Mouse (Mus musculus) lung, embryonic 14.5 days (tissue): ENCODE data around the gene Tctex1d2. TPM values are rescaled to one million over a fixed set of nuclear protein-coding genes. Genes with fewer than 3 reads are reported as not detected.
A peak's percentile ranks its signal among the peaks of the same experiment; 100 is the strongest.
"Not testable (repeated sequence)": the region's sequence is repeated elsewhere in the genome, so short reads cannot be mapped to it uniquely, and the experiment has no call there.

Experiments used
- ATAC-seq: fragments of 200-750 bp; cut with Nextera tagmentation; 2 replicates; pipeline ENCODE4 v1.8.0; 2017; ENCODE audit warnings: mild to moderate bottlenecking, moderate TSS enrichment, moderate library complexity; ENCODE audit not compliant: insufficient read depth
- DNase-seq: peaks from one replicate; pipeline ENCODE4 v3.0.0-alpha.2; 2015
- H3K27ac ChIP-seq: fragments of 300-500 bp; sonication (generic); 2 replicates; pipeline ENCODE4 v1.5.1; 2014; ENCODE audit warnings: low read depth, mild to moderate bottlenecking, moderate library complexity
- H3K27me3 ChIP-seq: fragments of 300-500 bp; sonication (generic); 2 replicates; pipeline ENCODE4 v1.6.1; 2014; ENCODE audit warnings: low read length, control low read depth; ENCODE audit not compliant: insufficient read depth
- H3K36me3 ChIP-seq: fragments of 300-500 bp; sonication (generic); 2 replicates; pipeline ENCODE4 v1.6.1; 2014; ENCODE audit warnings: control low read depth; ENCODE audit not compliant: insufficient read depth
- H3K4me1 ChIP-seq: fragments of 300-500 bp; sonication (generic); 2 replicates; pipeline ENCODE4 v1.6.1; 2014; ENCODE audit warnings: antibody characterized with exemption, control low read depth; ENCODE audit not compliant: insufficient read depth
- H3K4me2 ChIP-seq: fragments of 300-500 bp; sonication (generic); 2 replicates; pipeline ENCODE4 v1.6.1; 2014; ENCODE audit warnings: mild to moderate bottlenecking
- H3K4me3 ChIP-seq: fragments of 300-500 bp; sonication (generic); 2 replicates; pipeline ENCODE4 v1.5.1; 2014; ENCODE audit warnings: low read depth, low read length
- H3K9ac ChIP-seq: fragments of 300-500 bp; sonication (generic); 2 replicates; pipeline ENCODE4 v1.6.1; 2014
- H3K9me3 ChIP-seq: fragments of 300-500 bp; sonication (generic); 2 replicates; pipeline ENCODE4 v1.6.1; 2016; ENCODE audit warnings: low read depth, low read length, control low read depth
- CTCF ChIP-seq: IDR thresholded peaks from 2 replicates; pipeline ENCODE4 v1.5.1; 2016; ENCODE audit warnings: antibody characterized with exemption, low read depth
- WGBS: fragments of 180-500 bp; shearing (Covaris S2); extraction: QIAGEN DNeasy Blood & Tissue Kit; methylation state at CpG from one replicate; pipeline ENCODE4 v1.1.7; 2014; 5-methylcytosine and 5-hydroxymethylcytosine counted together
- polyA plus RNA-seq: library from polyadenylated mRNA; unstranded; fragments of >200 nt; fragmentation: Nextera tagmentation; extraction: Ambion mirVana; gene quantifications from 2 replicates; pipeline ENCODE4 v1.2.1, GENCODE M21; 2014

The Tctex1d2 gene
- polyA plus RNA-seq, 1 experiment from 2014 or later = 27.7 TPM

DNA sequence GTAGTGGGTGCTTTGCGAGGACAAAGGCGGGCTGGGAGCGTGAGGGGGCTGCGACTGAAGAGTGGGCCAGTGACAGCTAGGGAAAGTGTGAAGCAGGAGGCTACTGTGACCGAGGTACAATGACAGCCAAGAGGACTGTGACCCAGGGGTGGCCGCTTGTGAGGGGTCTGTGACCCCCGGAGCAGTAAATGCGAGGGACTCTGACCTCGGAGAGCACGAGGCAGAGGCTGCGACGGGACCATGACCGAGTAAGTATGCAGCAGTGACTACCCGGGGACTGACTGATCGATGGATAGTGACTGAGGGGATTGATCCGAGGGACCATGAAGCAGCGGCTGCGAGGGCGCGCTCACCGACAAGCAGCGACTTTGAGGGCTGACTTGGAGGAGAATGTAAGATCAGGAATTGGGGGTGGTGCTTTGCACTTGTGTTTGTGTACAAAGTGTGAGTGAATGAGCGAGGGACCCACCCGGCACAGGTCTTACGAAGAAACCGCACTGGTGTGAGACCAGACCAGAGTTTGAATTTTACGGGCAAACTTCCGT is 11.6 kb downstream of the Tctex1d2 start:
- WGBS = under 1% methylated on average over 28 of the region's 28 CpGs
- peak; percentile 41 for DNase-seq
- peak; percentile 44 for ATAC-seq

DNA sequence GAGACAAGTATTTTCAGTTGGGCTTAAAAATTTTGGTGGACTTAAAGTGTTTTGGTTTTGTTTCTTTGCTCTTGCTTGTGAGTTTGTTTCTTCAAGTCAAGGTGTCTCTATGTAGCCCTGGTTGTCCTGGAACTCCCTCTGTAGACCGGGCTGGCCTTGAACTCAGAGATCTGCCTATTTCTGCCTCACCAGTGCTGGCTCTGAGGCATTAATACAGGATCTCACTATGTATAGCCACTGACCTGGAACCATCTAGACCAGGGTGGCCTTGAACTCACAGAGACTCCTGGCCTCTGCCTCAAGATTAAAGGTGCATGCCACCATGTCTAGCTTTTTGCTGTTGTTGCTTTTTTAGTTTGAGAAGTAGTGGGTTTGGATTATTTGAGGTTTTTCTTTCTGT is 12.4 kb downstream of the Tctex1d2 start:
- Histone ChIP-seq H3K4me3 (peak overlapping the region; percentile 86), H3K4me1 (no peaks in the 10 kb centered on the region), H3K27me3 (no peaks in the 10 kb centered on the region), H3K9ac (peak overlapping the region; percentile 78; the same call in 1 of the 2 replicates), H3K9me3 (no peaks in the 10 kb centered on the region), H3K36me3 (no peaks in the 10 kb centered on the region), H3K27ac (no peak overlapping the region), H3K4me2 (peak overlapping the region; percentile 89)
- no peak for TF ChIP-seq CTCF
- 78% methylated on average over 1 of the region's 1 CpGs for WGBS
- no peak for DNase-seq
- no peak for ATAC-seq

More for the DNA sequence above, 11.6 kb downstream of the Tctex1d2 start:
- Histone ChIP-seq H3K4me3 (peak overlapping the region; percentile 86), H3K27ac (peak overlapping the region; percentile 76), H3K27me3 (no peaks in the 10 kb centered on the region), H3K4me2 (peak overlapping the region; percentile 89), H3K9me3 (no peaks in the 10 kb centered on the region), H3K4me1 (no peaks in the 10 kb centered on the region), H3K36me3 (no peaks in the 10 kb centered on the region), H3K9ac (peak overlapping the region; percentile 78)
- no peak for TF ChIP-seq CTCF

DNA sequence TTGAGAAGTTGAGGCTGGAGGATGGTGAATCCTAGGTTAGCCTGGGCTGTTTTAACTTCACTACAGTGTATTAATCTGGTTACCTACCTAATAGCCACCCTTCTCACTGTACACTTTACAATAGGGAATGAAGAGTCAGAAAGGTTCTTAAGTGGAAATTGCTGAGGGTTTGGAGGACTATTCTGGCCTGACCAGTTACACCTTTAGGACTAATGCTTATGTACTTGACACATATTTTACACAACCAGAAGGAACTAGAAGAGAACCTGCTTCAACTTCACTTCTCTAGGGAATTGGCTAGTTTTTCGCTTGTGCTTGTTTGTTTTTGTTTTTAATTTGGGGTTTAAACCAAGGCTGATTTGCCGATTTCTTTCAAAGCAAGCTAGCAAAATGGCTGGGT is 13.6 kb downstream of the Tctex1d2 start:
- H3K4me2 ChIP-seq = no peak overlapping the region
- no peak overlapping the region for H3K27ac ChIP-seq
- no peak for DNase-seq
- ATAC-seq = no peak
- 68% methylated on average over 2 of the region's 2 CpGs for WGBS
- no peaks in the 10 kb centered on the region for H3K4me1 ChIP-seq
- no peaks in the 10 kb centered on the region for H3K27me3 ChIP-seq
- TF ChIP-seq CTCF = no peak
- H3K9me3 ChIP-seq = no peaks in the 10 kb centered on the region
- H3K36me3 ChIP-seq = no peaks in the 10 kb centered on the region
- no peak overlapping the region for H3K4me3 ChIP-seq
- H3K9ac ChIP-seq = no peak overlapping the region

DNA sequence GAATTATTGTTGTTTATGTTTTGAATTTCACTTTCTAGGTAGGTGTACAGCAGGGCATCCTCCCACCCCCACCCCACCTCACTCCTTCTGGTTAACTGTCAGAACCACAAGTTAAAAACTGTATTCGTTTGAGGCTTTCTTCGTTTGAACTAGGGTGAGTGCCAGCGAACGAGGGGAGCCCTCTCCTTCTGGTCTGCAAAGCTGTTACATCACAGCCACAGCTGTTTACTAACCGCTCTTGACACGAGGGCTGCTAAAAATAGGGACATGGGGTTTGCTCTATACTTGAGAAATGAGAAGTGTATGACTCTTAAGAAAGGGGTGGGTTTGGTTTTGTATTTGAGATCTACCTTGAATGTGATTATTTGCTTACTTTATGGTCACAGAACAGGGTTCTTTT is 14.6 kb downstream of the Tctex1d2 start:
- Histone ChIP-seq H3K4me3 (no peak overlapping the region), H3K4me1 (no peaks in the 10 kb centered on the region), H3K36me3 (no peaks in the 10 kb centered on the region), H3K27ac (no peak overlapping the region), H3K9me3 (no peaks in the 10 kb centered on the region), H3K4me2 (no peak overlapping the region), H3K9ac (no peak overlapping the region), H3K27me3 (no peaks in the 10 kb centered on the region)
- DNase-seq = peak; percentile 62
- 36% methylated on average over 6 of the region's 6 CpGs for WGBS
- no peak for TF ChIP-seq CTCF
- ATAC-seq = no peak

DNA sequence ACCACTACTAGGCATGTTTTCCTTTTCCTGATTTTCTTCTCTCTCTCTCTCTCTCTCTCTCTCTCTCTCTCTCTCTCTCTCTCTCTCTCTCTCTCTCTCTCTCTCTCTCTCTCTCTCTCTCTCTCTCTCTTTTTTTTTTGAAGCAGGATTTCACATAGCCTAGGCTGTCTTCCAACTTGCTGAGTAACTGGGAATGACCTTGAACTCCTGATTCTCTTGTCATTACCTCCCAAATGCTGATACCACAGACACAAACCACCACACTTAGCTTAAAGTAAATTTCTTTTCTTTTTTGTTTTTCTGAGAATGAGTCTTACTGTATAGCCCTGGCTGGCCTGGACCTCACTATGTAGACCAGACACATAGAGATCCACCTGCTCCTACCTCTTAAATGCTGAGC is 15.2 kb downstream of the Tctex1d2 start:
- Histone ChIP-seq H3K36me3 (no peaks in the 10 kb centered on the region), H3K4me1 (no peaks in the 10 kb centered on the region), H3K9me3 (no peaks in the 10 kb centered on the region), H3K9ac (no peak overlapping the region), H3K4me3 (no peak overlapping the region), H3K27me3 (no peaks in the 10 kb centered on the region), H3K4me2 (no peak overlapping the region), H3K27ac (no peak overlapping the region)
- TF ChIP-seq CTCF = no peak
- no peak for DNase-seq
- no peak for ATAC-seq

DNA sequence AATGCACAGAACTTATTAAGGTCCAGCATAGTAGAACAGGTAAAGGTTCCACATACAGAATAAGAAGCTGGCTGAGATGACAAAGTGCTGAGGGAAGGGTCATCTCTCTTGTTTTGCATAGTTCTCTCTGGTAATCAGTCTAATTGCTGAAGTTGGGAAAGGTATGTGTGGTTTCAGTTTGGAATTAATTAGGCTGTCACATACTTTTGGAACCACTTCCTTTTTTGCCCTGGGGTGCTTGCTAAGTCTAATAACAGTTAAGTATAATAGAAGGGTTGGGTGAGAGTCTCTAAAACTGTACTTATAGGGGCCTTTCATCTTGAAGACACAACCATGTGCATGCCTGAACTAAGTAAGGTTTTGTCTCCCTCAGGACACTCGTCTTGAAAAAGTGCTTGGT is 17.2 kb downstream of the Tctex1d2 start:
- Histone ChIP-seq H3K27me3 (no peaks in the 10 kb centered on the region), H3K4me3 (no peak overlapping the region), H3K9ac (no peak overlapping the region)

DNA sequence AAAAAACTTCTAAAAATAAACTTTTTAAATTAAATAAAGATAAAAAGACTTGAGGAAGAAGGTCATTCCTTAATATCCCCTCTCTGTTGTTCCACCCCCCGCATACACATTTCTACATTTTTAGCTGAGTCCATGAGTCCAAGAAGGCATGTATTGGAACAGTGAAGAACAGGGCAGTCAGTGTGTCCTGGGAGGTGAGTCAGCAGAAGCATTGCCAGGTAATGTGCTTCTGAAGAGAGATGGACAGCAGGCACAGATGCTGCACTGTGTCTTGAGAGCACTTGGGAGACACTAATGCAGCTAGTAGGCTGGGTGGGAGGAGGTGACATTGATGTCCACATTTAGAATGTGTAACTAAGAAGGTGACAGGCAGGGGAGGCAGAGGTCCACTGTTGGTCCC is 17.8 kb downstream of the Tctex1d2 start:
- no peak for DNase-seq
- no peak for TF ChIP-seq CTCF
- H3K4me2 ChIP-seq = no peak overlapping the region
- H3K27me3 ChIP-seq = no peaks in the 10 kb centered on the region
- H3K9ac ChIP-seq = no peak overlapping the region
- H3K4me3 ChIP-seq = no peak overlapping the region
- no peaks in the 10 kb centered on the region for H3K9me3 ChIP-seq
- H3K36me3 ChIP-seq = no peaks in the 10 kb centered on the region
- no peaks in the 10 kb centered on the region for H3K4me1 ChIP-seq
- ATAC-seq = no peak
- no peak overlapping the region for H3K27ac ChIP-seq
- 95% methylated on average over 1 of the region's 1 CpGs for WGBS

More for the DNA sequence above, 17.2 kb downstream of the Tctex1d2 start:
- DNase-seq (no peak), ATAC-seq (no peak)
- Histone ChIP-seq H3K4me1 (no peaks in the 10 kb centered on the region), H3K4me2 (no peak overlapping the region), H3K27ac (no peak overlapping the region), H3K9me3 (no peaks in the 10 kb centered on the region), H3K36me3 (no peaks in the 10 kb centered on the region)
- no peak for TF ChIP-seq CTCF
- WGBS = 56% methylated on average over 1 of the region's 1 CpGs

DNA sequence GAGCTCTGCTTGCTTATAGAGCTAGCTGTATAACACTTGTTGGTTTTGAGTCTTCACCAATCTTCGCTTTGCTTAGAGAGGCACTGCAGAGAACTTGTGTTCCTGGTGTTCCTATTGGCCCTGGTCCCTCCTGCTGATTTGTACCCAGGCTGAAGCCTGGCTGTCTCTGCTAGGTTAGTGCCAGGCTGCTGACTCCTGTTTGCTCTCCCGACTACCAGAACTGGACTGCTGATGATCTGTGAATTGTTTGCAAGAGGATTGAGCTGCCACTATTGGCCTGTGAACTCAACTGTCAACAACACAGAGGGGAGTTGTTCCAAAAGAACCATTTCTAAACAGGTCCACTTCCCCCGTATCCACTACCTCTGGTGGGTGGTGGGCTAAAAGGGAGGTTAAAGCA is 21.9 kb downstream of the Tctex1d2 start:
- H3K4me3 ChIP-seq = no peak overlapping the region
- 84% methylated on average over 3 of the region's 3 CpGs for WGBS
- no peaks in the 10 kb centered on the region for H3K27me3 ChIP-seq
- no peak for DNase-seq
- H3K4me1 ChIP-seq = no peaks in the 10 kb centered on the region
- H3K27ac ChIP-seq = no peak overlapping the region
- no peaks in the 10 kb centered on the region for H3K9me3 ChIP-seq
- TF ChIP-seq CTCF = no peak
- no peak overlapping the region for H3K4me2 ChIP-seq
- ATAC-seq = no peak
- H3K9ac ChIP-seq = no peak overlapping the region
- H3K36me3 ChIP-seq = no peaks in the 10 kb centered on the region

DNA sequence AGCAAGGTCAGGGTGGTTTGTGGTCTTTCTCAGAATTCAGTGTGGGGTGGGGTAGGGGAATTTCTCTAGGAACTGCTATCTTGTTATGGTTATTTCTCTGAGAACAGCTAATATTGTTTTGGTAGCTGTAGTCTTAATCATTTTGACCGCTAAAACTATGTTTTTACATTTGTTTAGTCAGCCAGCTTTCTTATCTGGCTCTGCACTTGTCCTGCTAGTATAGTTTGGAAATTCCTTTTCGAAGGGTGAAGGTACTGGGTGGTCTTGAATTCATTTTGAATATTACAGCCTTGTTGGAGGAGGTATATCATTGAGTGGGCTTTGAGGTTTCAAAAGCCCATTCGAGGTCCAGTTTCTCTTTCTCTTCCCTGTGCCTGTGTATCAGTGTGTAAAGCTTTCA is 25.1 kb downstream of the Tctex1d2 start:
- WGBS = 85% methylated on average over 3 of the region's 3 CpGs
- H3K36me3 ChIP-seq, ATAC-seq, DNase-seq, H3K27ac ChIP-seq, H3K4me3 ChIP-seq, H3K27me3 ChIP-seq, H3K4me1 ChIP-seq, H3K9me3 ChIP-seq, H3K9ac ChIP-seq, H3K4me2 ChIP-seq: not testable (repeated sequence)
